Comparison of ENCODE assay signal across 9 mouse cellular contexts in genomic region chr9:35423265-35423664, GRCm38 (mm10). TPM values are rescaled to one million over a fixed set of nuclear protein-coding genes. Genes with fewer than 3 reads are reported as not detected.
DNase-seq lines count a peak whose midpoint lies in the region; ATAC-seq and TF ChIP-seq lines count a peak whose summit lies in the region.
"Had no signal": no experiment of that assay in that cellular context is flagged by ENCODE, and none has a peak within 500 bp of the region (broad histone marks: within the 10 kb centered on the region; RNA-seq: fewer than 3 reads in every experiment).

No protein-coding gene starts in this region.

- no peak for DNase-seq in heart, postnatal 0 days (ENCODE audit: low spot score)
- no peak for DNase-seq in heart, postnatal 4 days
- DNase-seq in embryo, embryonic 10.5 days (ENCODE audit: low spot score): peak; percentile 57
- DNase-seq in left cerebral cortex, adult 18-20 months (ENCODE audit: low spot score in 2 of 2): no peak
- no peak for DNase-seq in cerebellum, adult 11-12 months
- no peak for DNase-seq in adrenal gland, postnatal 36 days

- ATAC-seq in heart, postnatal 0 days (ENCODE audit: insufficient read depth, low read depth): no peak
- peak; percentile 68 for ATAC-seq in inflammation-experienced regulatory T-cells, adult 6 months
- no peak for ATAC-seq in neural tube, embryonic 15.5 days (ENCODE audit: low FRiP score)
- ATAC-seq: Patski had no signal

- H3K9me3 ChIP-seq in heart, postnatal 0 days (replicated peaks; ENCODE audit: control insufficient read depth, low read length): no peaks in the 10 kb centered on the region
- no peaks in the 10 kb centered on the region for H3K9me3 ChIP-seq in neural tube, embryonic 15.5 days (replicated peaks)

- peak overlapping the region; percentile 6; the same call in 1 of the 2 replicates for H3K4me3 ChIP-seq in heart, postnatal 0 days (ENCODE audit: low read depth, low read length)
- H3K4me3 ChIP-seq in neural tube, embryonic 15.5 days (replicated peaks): peak overlapping the region; percentile 83

- no peak for TF ChIP-seq EP300 in heart, postnatal 0 days (IDR thresholded peaks at IDR 0.05; ENCODE audit: low read depth)

- peak overlapping the region; percentile 76 for H3K4me2 ChIP-seq in heart, postnatal 0 days (ENCODE audit: low read depth, low read length)
- H3K4me2 ChIP-seq in neural tube, embryonic 15.5 days: peak overlapping the region; percentile 77

- no peak overlapping the region for H3K27ac ChIP-seq in heart, postnatal 0 days (ENCODE audit: low read depth)
- H3K27ac ChIP-seq in neural tube, embryonic 15.5 days (replicated peaks): no peak overlapping the region

- H3K27me3 ChIP-seq in heart, postnatal 0 days (ENCODE audit: control insufficient read depth, insufficient read depth, low read length): no peaks in the 10 kb centered on the region
- peaks cover 17% of the 10 kb centered on the region for H3K27me3 ChIP-seq in neural tube, embryonic 15.5 days (replicated peaks)
- H3K27me3 ChIP-seq: Patski had no signal

- 53% methylated on average over 4 of the region's 4 CpGs for WGBS in heart, postnatal 0 days
- 18% methylated on average over 4 of the region's 4 CpGs for WGBS in neural tube, embryonic 15.5 days

- TF ChIP-seq CTCF in heart, postnatal 0 days (IDR thresholded peaks at IDR 0.05; ENCODE audit: low read depth): no peak

- H3K4me1 ChIP-seq in heart, postnatal 0 days (ENCODE audit: control insufficient read depth, insufficient read depth): peaks cover 12% of the 10 kb centered on the region
- peaks cover 38% of the 10 kb centered on the region for H3K4me1 ChIP-seq in neural tube, embryonic 15.5 days

- H3K36me3 ChIP-seq in heart, postnatal 0 days (replicated peaks; ENCODE audit: control insufficient read depth, insufficient read depth, low read length): no peaks in the 10 kb centered on the region
- H3K36me3 ChIP-seq in neural tube, embryonic 15.5 days: no peaks in the 10 kb centered on the region

- no peak overlapping the region for H3K9ac ChIP-seq in heart, postnatal 0 days (replicated peaks; ENCODE audit: low read depth, low read length)
- H3K9ac ChIP-seq in neural tube, embryonic 15.5 days (replicated peaks): no peak overlapping the region

RNA-seq across cellular contexts. Expression of gene Cdon, which starts 2.3 kb away (rescaled TPM):
- total RNA-seq in heart, postnatal 0 days (2014; rRNA removed; ENCODE audit: low replicate concordance): 36.4 and 41.7 TPM in 2 replicates
- 2.2 and 2.3 TPM in 2 replicates for polyA plus RNA-seq in heart, postnatal 0 days (2015; fragmentation: Nextera tagmentation; extraction: Ambion mirVana)
- 10 to 100 TPM; 30.0 to 33.3 TPM for total RNA-seq in heart, postnatal 4 days (2021)
- 1 to 10 TPM; 2.6 to 3.6 (median 3.2) TPM for polyA plus RNA-seq in inflammation-experienced regulatory T-cells, adult 6 months (2017; shearing (Covaris generic))
- polyA plus RNA-seq in neural tube, embryonic 15.5 days (2015; fragmentation: Nextera tagmentation; extraction: Ambion mirVana): 3.3 and 3.6 TPM in 2 replicates
- 1 to 10 TPM; 7.8 to 9.4 TPM for total RNA-seq in left cerebral cortex, adult 18-20 months (2021)
- 10 to 100 TPM; 14.2 to 17.9 TPM for total RNA-seq in adrenal gland, postnatal 36 days (2021)
